Mouse (Mus musculus) kidney, embryonic 14.5 days (tissue): ENCODE data around the gene Exoc3l. TPM values are rescaled to one million over a fixed set of nuclear protein-coding genes. Genes with fewer than 3 reads are reported as not detected.
A peak's percentile ranks its signal among the peaks of the same experiment; 100 is the strongest.

Experiments
- ATAC-seq: fragments of 200-750 bp; cut with Nextera tagmentation; 2 replicates; pipeline ENCODE4 v1.8.0; 2017; ENCODE audit warnings: moderate number of reproducible peaks, mild to moderate bottlenecking, moderate TSS enrichment, moderate library complexity; ENCODE audit not compliant: low FRiP score, low TSS enrichment
- H3K27ac ChIP-seq: fragments of 300-500 bp; sonication (generic); 2 replicates; pipeline ENCODE4 v1.5.1; 2014; ENCODE audit warnings: low read depth, mild to moderate bottlenecking, low read length, moderate library complexity, mixed read lengths
- H3K27me3 ChIP-seq: fragments of 300-500 bp; sonication (generic); 2 replicates; pipeline ENCODE4 v1.6.1; 2014; ENCODE audit warnings: mild to moderate bottlenecking, low read length; ENCODE audit not compliant: control insufficient read depth, insufficient read depth
- H3K36me3 ChIP-seq: fragments of 300-500 bp; sonication (generic); 2 replicates; pipeline ENCODE4 v1.6.1; 2014; ENCODE audit warnings: low read length, mixed read lengths; ENCODE audit not compliant: control insufficient read depth, insufficient read depth
- H3K4me1 ChIP-seq: fragments of 300-500 bp; sonication (generic); 2 replicates; pipeline ENCODE4 v1.6.1; 2014; ENCODE audit warnings: low read length, mixed read lengths; ENCODE audit not compliant: control insufficient read depth, insufficient read depth
- H3K4me2 ChIP-seq: fragments of 300-500 bp; sonication (generic); replicated peaks from 2 replicates; pipeline ENCODE4 v1.6.1; 2014; ENCODE audit warnings: low read depth, mild to moderate bottlenecking, low read length
- H3K4me3 ChIP-seq: fragments of 300-500 bp; sonication (generic); 2 replicates; pipeline ENCODE4 v1.5.1; 2014; ENCODE audit warnings: mild to moderate bottlenecking, low read length
- H3K9ac ChIP-seq: fragments of 300-500 bp; sonication (generic); 2 replicates; pipeline ENCODE4 v1.6.1; 2014; ENCODE audit warnings: low read depth, mild to moderate bottlenecking, low read length, moderate library complexity
- H3K9me3 ChIP-seq: fragments of 300-500 bp; sonication (generic); 2 replicates; pipeline ENCODE4 v1.6.1; 2016; ENCODE audit warnings: low read length; ENCODE audit not compliant: control insufficient read depth
- WGBS: fragments of 180-500 bp; shearing (Covaris S2); extraction: QIAGEN DNeasy Blood & Tissue Kit; methylation state at CpG from one replicate; pipeline ENCODE4 v1.1.7; 2014; 5-methylcytosine and 5-hydroxymethylcytosine counted together
- polyA plus RNA-seq: library from polyadenylated mRNA; unstranded; fragments of >200 nt; fragmentation: Nextera tagmentation; extraction: Ambion mirVana; gene quantifications from 2 replicates; pipeline ENCODE4 v1.2.1, GENCODE M21; 2014

Gene Exoc3l
- polyA plus RNA-seq, 1 experiment from 2014 or later, result 17.8 TPM

- WGBS, result under 1% methylated on average over 42 of the region's 42 CpGs
- no peak for ATAC-seq
- H3K27ac ChIP-seq, result no peak within 1 kb of the TSS
Observed at GRCm38 (mm10) chr8:105269461-105269947, 26.4 kb downstream of the Exoc3l start, which contains the start of gene Hsf4. Gene Hsf4, plus strand, starts transcription at chr8:105269801.

GRCm38 (mm10) chr8:105269075-105269458 is 26.8 kb downstream of the Exoc3l start:
- H3K4me3 ChIP-seq, result peak overlapping the region; percentile 46
- ATAC-seq, result no peak
- under 1% methylated on average over 10 of the region's 10 CpGs for WGBS
- H3K36me3 ChIP-seq, result no peaks in the 10 kb centered on the region
- peak overlapping the region; percentile 92 for H3K4me2 ChIP-seq
- no peak overlapping the region for H3K27ac ChIP-seq
- peak overlapping the region; percentile 28; the same call in 1 of the 2 replicates for H3K9ac ChIP-seq
- H3K4me1 ChIP-seq, result peaks cover 23% of the 10 kb centered on the region
- H3K9me3 ChIP-seq, result peaks cover 4% of the 10 kb centered on the region; the same call in 1 of the 2 replicates
- H3K27me3 ChIP-seq, result peaks cover 83% of the 10 kb centered on the region

More at GRCm38 (mm10) chr8:105269461-105269947, 26.4 kb downstream of the Exoc3l start, which contains the start of gene Hsf4:
- H3K4me2 ChIP-seq, result peak within 1 kb of the TSS; percentile 92
- H3K36me3 ChIP-seq, result no peaks in the 10 kb centered on the region
- H3K4me3 ChIP-seq, result peak within 1 kb of the TSS; percentile 46
- H3K9ac ChIP-seq, result peak within 1 kb of the TSS; percentile 45
- peaks cover 23% of the 10 kb centered on the region for H3K4me1 ChIP-seq
- H3K9me3 ChIP-seq, result peaks cover 4% of the 10 kb centered on the region; the same call in 1 of the 2 replicates
- peaks cover 88% of the 10 kb centered on the region for H3K27me3 ChIP-seq

- H3K27me3 ChIP-seq, result peaks cover 79% of the 10 kb centered on the region
- peak overlapping the region; percentile 46 for H3K4me3 ChIP-seq
- ATAC-seq, result peak; percentile 39
- peak overlapping the region; percentile 92 for H3K4me2 ChIP-seq
- H3K9me3 ChIP-seq, result peaks cover 4% of the 10 kb centered on the region; the same call in 1 of the 2 replicates
- no peak overlapping the region for H3K27ac ChIP-seq
- WGBS, result 1% methylated on average over 65 of the region's 65 CpGs
- H3K9ac ChIP-seq, result peak overlapping the region; percentile 28; the same call in 1 of the 2 replicates
- peaks cover 23% of the 10 kb centered on the region for H3K4me1 ChIP-seq
- no peaks in the 10 kb centered on the region for H3K36me3 ChIP-seq
Observed at GRCm38 (mm10) chr8:105268342-105269074, 27.4 kb downstream of the Exoc3l start.

GRCm38 (mm10) chr8:105266775-105267174 is 29.1 kb downstream of the Exoc3l start:
- ATAC-seq, result no peak
- peaks cover 4% of the 10 kb centered on the region; the same call in 1 of the 2 replicates for H3K9me3 ChIP-seq
- H3K27me3 ChIP-seq, result peaks cover 70% of the 10 kb centered on the region
- no peak overlapping the region for H3K27ac ChIP-seq
- H3K4me2 ChIP-seq, result no peak overlapping the region
- no peaks in the 10 kb centered on the region for H3K36me3 ChIP-seq
- H3K9ac ChIP-seq, result no peak overlapping the region
- peaks cover 23% of the 10 kb centered on the region for H3K4me1 ChIP-seq
- WGBS, result 13% methylated on average over 13 of the region's 13 CpGs
- H3K4me3 ChIP-seq, result no peak overlapping the region

GRCm38 (mm10) chr8:105265128-105265527 is 30.8 kb downstream of the Exoc3l start:
- H3K9me3 ChIP-seq, result peaks cover 4% of the 10 kb centered on the region; the same call in 1 of the 2 replicates
- ATAC-seq, result no peak

GRCm38 (mm10) chr8:105264024-105264982 is 31.6 kb downstream of the Exoc3l start, which contains the start of the genes Tradd and Fbxl8:
Gene Tradd, minus strand, starts transcription at chr8:105264609.
Gene Fbxl8, plus strand, starts transcription at chr8:105264648.
- no peak within 1 kb of the TSS for H3K27ac ChIP-seq
- H3K36me3 ChIP-seq, result no peaks in the 10 kb centered on the region
- peaks cover 18% of the 10 kb centered on the region for H3K4me1 ChIP-seq
- H3K9ac ChIP-seq, result peak within 1 kb of the TSS; percentile 48
- H3K4me2 ChIP-seq, result peak within 1 kb of the TSS; percentile 53
- peaks cover 67% of the 10 kb centered on the region for H3K27me3 ChIP-seq
- 1% methylated on average over 54 of the region's 54 CpGs for WGBS
- peak within 1 kb of the TSS; percentile 61 for H3K4me3 ChIP-seq
- peak; percentile 55 for ATAC-seq
- H3K9me3 ChIP-seq, result peaks cover 4% of the 10 kb centered on the region; the same call in 1 of the 2 replicates

More at GRCm38 (mm10) chr8:105265128-105265527, 30.8 kb downstream of the Exoc3l start:
- 9% methylated on average over 10 of the region's 10 CpGs for WGBS
- Histone ChIP-seq H3K4me1 (peaks cover 23% of the 10 kb centered on the region), H3K27ac (no peak overlapping the region), H3K27me3 (peaks cover 67% of the 10 kb centered on the region), H3K4me3 (peak overlapping the region; percentile 61), H3K4me2 (peak overlapping the region; percentile 53), H3K36me3 (no peaks in the 10 kb centered on the region), H3K9ac (peak overlapping the region; percentile 48; the same call in 1 of the 2 replicates)

- peaks cover 67% of the 10 kb centered on the region for H3K27me3 ChIP-seq
Observed at GRCm38 (mm10) chr8:105263244-105263912, 32.5 kb downstream of the Exoc3l start.

More at GRCm38 (mm10) chr8:105263244-105263912, 32.5 kb downstream of the Exoc3l start:
- Histone ChIP-seq H3K27ac (no peak overlapping the region), H3K4me3 (no peak overlapping the region; the same call in 1 of the 2 replicates), H3K9ac (no peak overlapping the region), H3K4me2 (no peak overlapping the region; the same call in 1 of the 2 replicates), H3K9me3 (peaks cover 4% of the 10 kb centered on the region; the same call in 1 of the 2 replicates), H3K36me3 (no peaks in the 10 kb centered on the region), H3K4me1 (peaks cover 14% of the 10 kb centered on the region)
- no peak for ATAC-seq
- WGBS, result 38% methylated on average over 16 of the region's 16 CpGs
